Comparison of ENCODE assay signal across 8 mouse cellular contexts in genomic region chr2:71644038-71644470, GRCm38 (mm10).
A peak's percentile ranks its signal among the peaks of the same experiment; 100 is the strongest.
DNase-seq lines count a peak whose midpoint lies in the region; ATAC-seq and TF ChIP-seq lines count a peak whose summit lies in the region.

No protein-coding gene starts in this region.

- peaks cover 8% of the 10 kb centered on the region; the same call in 1 of the 2 replicates for H3K9me3 ChIP-seq in forebrain, embryonic 11.5 days (ENCODE audit: control insufficient read depth, low read length)
- H3K9me3 ChIP-seq in forebrain, embryonic 16.5 days (ENCODE audit: control insufficient read depth, low read length), result no peaks in the 10 kb centered on the region; the same call in 1 of the 2 replicates
- peaks cover 3% of the 10 kb centered on the region; the same call in 1 of the 2 replicates for H3K9me3 ChIP-seq in heart, embryonic 14.5 days (ENCODE audit: control insufficient read depth, low read length)
- H3K9me3 ChIP-seq in midbrain, postnatal 0 days (ENCODE audit: low read length), result no peaks in the 10 kb centered on the region

- no peak for TF ChIP-seq CTCF in thymus, adult 2 months (IDR thresholded peaks at IDR 0.05; ENCODE audit: borderline replicate concordance, control insufficient read depth, extremely low read depth, insufficient read depth, low read length, poor library complexity)
- TF ChIP-seq CTCF in midbrain, postnatal 0 days (IDR thresholded peaks at IDR 0.05), result no peak

- no peaks in the 10 kb centered on the region; the same call in 1 of the 2 replicates for H3K4me1 ChIP-seq in forebrain, embryonic 11.5 days (replicated peaks; ENCODE audit: control insufficient read depth, insufficient read depth, low read length)
- H3K4me1 ChIP-seq in forebrain, embryonic 16.5 days (replicated peaks; ENCODE audit: control insufficient read depth, insufficient read depth, low read length), result peaks cover 6% of the 10 kb centered on the region; the same call in 1 of the 2 replicates
- peaks cover 4 to 5% of the 10 kb centered on the region in 2 experiments; a peak in 2 of 4 replicates for H3K4me1 ChIP-seq in heart, embryonic 14.5 days (ENCODE audit: control insufficient read depth in 2 of 2, insufficient read depth in 2 of 2, low read length in 2 of 2)
- H3K4me1 ChIP-seq in thymus, adult 2 months (replicated peaks; ENCODE audit: control insufficient read depth, insufficient read depth, low read length), result 0 out of 2 replicates have a peak, but pooled peaks cover 3% of the 10 kb centered on the region
- no peaks in the 10 kb centered on the region for H3K4me1 ChIP-seq in midbrain, postnatal 0 days (ENCODE audit: insufficient read depth, low read length)

- 69% methylated on average over 6 of the region's 6 CpGs for WGBS in forebrain, embryonic 11.5 days
- 71% methylated on average over 6 of the region's 6 CpGs for WGBS in forebrain, embryonic 16.5 days
- 32% methylated on average over 6 of the region's 6 CpGs for WGBS in heart, embryonic 14.5 days
- WGBS in thymus, adult 2 months, result 15% methylated on average over 6 of the region's 6 CpGs
- WGBS in midbrain, postnatal 0 days, result 61% methylated on average over 6 of the region's 6 CpGs

- no peak for TF ChIP-seq POLR2A in thymus, adult 2 months (IDR thresholded peaks at IDR 0.05; ENCODE audit: control insufficient read depth, extremely low read depth, insufficient read depth, low read length, poor library complexity)

- no peak overlapping the region for H3K9ac ChIP-seq in forebrain, embryonic 11.5 days (ENCODE audit: low read length)
- no peak overlapping the region for H3K9ac ChIP-seq in forebrain, embryonic 16.5 days (replicated peaks; ENCODE audit: low read depth, low read length)
- no peak overlapping the region for H3K9ac ChIP-seq in heart, embryonic 14.5 days (ENCODE audit: low read length)
- no peak overlapping the region for H3K9ac ChIP-seq in midbrain, postnatal 0 days (replicated peaks; ENCODE audit: low read length, poor library complexity, severe bottlenecking)

- H3K4me2 ChIP-seq in forebrain, embryonic 11.5 days (ENCODE audit: low read depth, low read length, severe bottlenecking), result no peak overlapping the region
- no peak overlapping the region for H3K4me2 ChIP-seq in forebrain, embryonic 16.5 days (ENCODE audit: low read length)
- no peak overlapping the region for H3K4me2 ChIP-seq in heart, embryonic 14.5 days (ENCODE audit: low read length)
- H3K4me2 ChIP-seq in midbrain, postnatal 0 days (ENCODE audit: low read depth, low read length, poor library complexity, severe bottlenecking), result no peak overlapping the region

- H3K36me3 ChIP-seq in forebrain, embryonic 11.5 days (ENCODE audit: control insufficient read depth, insufficient read depth, low read length), result no peaks in the 10 kb centered on the region
- H3K36me3 ChIP-seq in forebrain, embryonic 16.5 days (ENCODE audit: control insufficient read depth, insufficient read depth), result no peaks in the 10 kb centered on the region
- H3K36me3 ChIP-seq in heart, embryonic 14.5 days (ENCODE audit: control insufficient read depth, insufficient read depth, low read length), result no peaks in the 10 kb centered on the region
- no peaks in the 10 kb centered on the region for H3K36me3 ChIP-seq in thymus, adult 2 months (ENCODE audit: control insufficient read depth, insufficient read depth, low read length)
- H3K36me3 ChIP-seq in midbrain, postnatal 0 days (ENCODE audit: insufficient read depth, low read length), result no peaks in the 10 kb centered on the region

- H3K27ac ChIP-seq in forebrain, embryonic 11.5 days (ENCODE audit: low read depth, low read length), result no peak overlapping the region
- H3K27ac ChIP-seq in forebrain, embryonic 16.5 days (ENCODE audit: low read length), result no peak overlapping the region
- H3K27ac ChIP-seq in heart, embryonic 14.5 days (replicated peaks in 1 of 2; ENCODE audit: control insufficient read depth in 1 of 2, insufficient read depth in 1 of 2, low read depth in 2 of 2, low read length in 2 of 2), result peak overlapping the region; percentile 56 to 67; a peak in 3 of 4 replicates
- H3K27ac ChIP-seq in thymus, adult 2 months (ENCODE audit: control insufficient read depth, insufficient read depth, low read length), result no peak overlapping the region
- no peak overlapping the region for H3K27ac ChIP-seq in midbrain, postnatal 0 days (ENCODE audit: low read depth, low read length)

- DNase-seq in forebrain, embryonic 11.5 days (ENCODE audit: low spot score), result peak; percentile 61
- DNase-seq in adrenal gland, postnatal 10 days, result peak; percentile 79
- peak; percentile 51 to 70 for DNase-seq in kidney, postnatal 36 days
- peak; percentile 28 for DNase-seq in skeletal muscle tissue, adult 2 months (ENCODE audit: low read depth, low spot score)
- no peak for DNase-seq in thymus, adult 2 months
- no peak for DNase-seq in midbrain, postnatal 0 days (ENCODE audit: low spot score)

- H3K4me3 ChIP-seq in forebrain, embryonic 11.5 days (ENCODE audit: low read depth, low read length), result no peak overlapping the region
- no peak overlapping the region for H3K4me3 ChIP-seq in forebrain, embryonic 16.5 days (replicated peaks; ENCODE audit: low read length)
- H3K4me3 ChIP-seq in heart, embryonic 14.5 days (ENCODE audit: control insufficient read depth in 1 of 2, insufficient read depth in 1 of 2, low read depth in 1 of 2, low read length in 2 of 2), result no peak overlapping the region
- no peak overlapping the region for H3K4me3 ChIP-seq in thymus, adult 2 months (ENCODE audit: control insufficient read depth, insufficient read depth, low read length)
- no peak overlapping the region for H3K4me3 ChIP-seq in midbrain, postnatal 0 days (ENCODE audit: low read depth, low read length)

- no peak for ATAC-seq in forebrain, embryonic 11.5 days (replicated peaks; ENCODE audit: low FRiP score)
- ATAC-seq in forebrain, embryonic 16.5 days, result no peak
- peak; percentile 80 for ATAC-seq in heart, embryonic 14.5 days (ENCODE audit: insufficient number of reproducible peaks, insufficient read depth, low FRiP score, low read depth)
- no peak for ATAC-seq in midbrain, postnatal 0 days (ENCODE audit: low FRiP score)

- H3K27me3 ChIP-seq in forebrain, embryonic 11.5 days (ENCODE audit: control insufficient read depth, insufficient read depth, low read length), result no peaks in the 10 kb centered on the region
- no peaks in the 10 kb centered on the region for H3K27me3 ChIP-seq in forebrain, embryonic 16.5 days (replicated peaks; ENCODE audit: control insufficient read depth, insufficient read depth, low read length)
- no peaks in the 10 kb centered on the region for H3K27me3 ChIP-seq in heart, embryonic 14.5 days (ENCODE audit: control insufficient read depth, insufficient read depth, low read length)
- no peaks in the 10 kb centered on the region for H3K27me3 ChIP-seq in thymus, adult 2 months (ENCODE audit: control insufficient read depth, insufficient read depth, low read length)
- no peaks in the 10 kb centered on the region for H3K27me3 ChIP-seq in midbrain, postnatal 0 days (ENCODE audit: insufficient read depth, low read length)

Comparison
In these comparisons a context has a peak if more than half of its experiments do, and no peak if none do; other contexts are left out.
1. DNase-seq: peak in forebrain, embryonic 11.5 days (single experiment), adrenal gland, postnatal 10 days (single experiment), kidney, postnatal 36 days (2 of 2) and skeletal muscle tissue, adult 2 months (single experiment); none in thymus, adult 2 months (single experiment) and midbrain, postnatal 0 days (single experiment).
2. H3K27ac ChIP-seq: peak in heart, embryonic 14.5 days (2 of 2); none in forebrain, embryonic 11.5 days (single experiment), forebrain, embryonic 16.5 days (single experiment), thymus, adult 2 months (single experiment) and midbrain, postnatal 0 days (single experiment).